Mouse (Mus musculus) MEL (cell line): ENCODE measurements at regions not wholly inside any gene's neighbourhood (a gene's known extent, or its start where the extent isn't known, plus 50 kb on each side); places are given as distances from the start of the nearest gene placed in this dataset.

ENCODE experiments used
- DNase-seq: peaks from one replicate; pipeline ENCODE4 v3.0.0; 2011; ENCODE audit warnings: low read depth, low spot score
- H3K27ac ChIP-seq: 2 replicates; pipeline ENCODE4 v1.5.1; 2012; ENCODE audit warnings: low read depth, mild to moderate bottlenecking, control low read depth, low read length, moderate library complexity; ENCODE audit not compliant: control insufficient read depth
- H3K27me3 ChIP-seq, 2 experiments: fragments of 150-350 bp in 1 of 2; sonication (generic) in 1 of 2; 2 replicates each; pipeline ENCODE4 v1.6.1; 2012; ENCODE audit warnings: low read length in 2 of 2, mild to moderate bottlenecking in 2 of 2, improper control_type of control experiment in 1 of 2, moderate library complexity in 1 of 2; ENCODE audit not compliant: insufficient read depth in 2 of 2, control insufficient read depth in 1 of 2
- H3K36me3 ChIP-seq, 2 experiments: 2 replicates each; pipeline ENCODE4 v1.6.1; 2012 to 2014; ENCODE audit warnings: low read length in 2 of 2, improper control_type of control experiment in 1 of 2, inconsistent platforms in 1 of 2, mild to moderate bottlenecking in 1 of 2; ENCODE audit not compliant: insufficient read depth in 2 of 2, control insufficient read depth in 1 of 2
- H3K4me1 ChIP-seq, 2 experiments: fragments of 150-350 bp in 1 of 2; sonication (generic) in 1 of 2; 2 replicates each; pipeline ENCODE4 v1.6.1; 2012; ENCODE audit warnings: low read length in 2 of 2, improper control_type of control experiment in 1 of 2, mild to moderate bottlenecking in 1 of 2; ENCODE audit not compliant: insufficient read depth in 2 of 2, control insufficient read depth in 1 of 2
- H3K4me3 ChIP-seq, 2 experiments: fragments of 150-350 bp in 1 of 2; sonication (generic) in 1 of 2; 2 replicates each; pipeline ENCODE4 v1.5.1; 2012; ENCODE audit warnings: low read depth in 2 of 2, low read length in 2 of 2, mild to moderate bottlenecking in 2 of 2, moderate library complexity in 2 of 2, control low read depth in 1 of 2, improper control_type of control experiment in 1 of 2; ENCODE audit not compliant: control insufficient read depth in 1 of 2, insufficient read depth in 1 of 2
- H3K79me2 ChIP-seq: 2 replicates; pipeline ENCODE4 v1.6.1; 2012; ENCODE audit warnings: mild to moderate bottlenecking, low read length, moderate library complexity; ENCODE audit not compliant: control insufficient read depth, poor library complexity, insufficient read depth
- H3K9ac ChIP-seq: 2 replicates; pipeline ENCODE4 v1.6.1; 2012; ENCODE audit warnings: low read depth, mild to moderate bottlenecking, control low read depth, low read length, moderate library complexity; ENCODE audit not compliant: control insufficient read depth, poor library complexity, severe bottlenecking
- H3K9me3 ChIP-seq: fragments of 150-350 bp; sonication (generic); replicated peaks from 2 replicates; pipeline ENCODE4 v1.6.1; 2012; ENCODE audit warnings: mild to moderate bottlenecking, low read length, improper control_type of control experiment, moderate library complexity; ENCODE audit not compliant: insufficient read depth
- CHD1 ChIP-seq: IDR thresholded peaks from 2 replicates; pipeline ENCODE4 v1.6.1; 2012; ENCODE audit warnings: low read depth, mild to moderate bottlenecking, inconsistent platforms, low read length, improper control_type of control experiment
- CHD2 ChIP-seq: IDR thresholded peaks from 2 replicates; pipeline ENCODE4 v1.6.1; 2011; ENCODE audit warnings: low read length, improper control_type of control experiment
- CTCF ChIP-seq, 3 experiments: IDR thresholded peaks in 2 of 3; conservative IDR thresholded peaks in 1 of 3; 2 replicates each; pipeline ENCODE4 v1.5.1; 2011 to 2012; ENCODE audit warnings: low read length in 3 of 3, low read depth in 2 of 3, mild to moderate bottlenecking in 2 of 3, improper control_type of control experiment in 1 of 3, inconsistent platforms in 1 of 3, mixed read lengths in 1 of 3, moderate library complexity in 1 of 3; ENCODE audit not compliant: control insufficient read depth in 1 of 3, insufficient read depth in 1 of 3, poor library complexity in 1 of 3, severe bottlenecking in 1 of 3
- E2F4 ChIP-seq: IDR thresholded peaks from 2 replicates; pipeline ENCODE4 v1.6.1; 2011; ENCODE audit warnings: low read depth, low read length, improper control_type of control experiment, borderline replicate concordance
- ELF1 ChIP-seq: IDR thresholded peaks from 2 replicates; pipeline ENCODE4 v1.6.1; 2014; ENCODE audit warnings: low read depth, mild to moderate bottlenecking, inconsistent platforms, low read length, improper control_type of control experiment, moderate library complexity
- EP300 ChIP-seq, 2 experiments: IDR thresholded peaks; 2 replicates each; pipeline ENCODE4 v1.6.1; 2011; ENCODE audit warnings: improper control_type of control experiment in 2 of 2, low read length in 2 of 2, low read depth in 1 of 2, mild to moderate bottlenecking in 1 of 2
- GABPA ChIP-seq: IDR thresholded peaks from 2 replicates; pipeline ENCODE4 v1.6.1; 2012; ENCODE audit warnings: low read depth, mild to moderate bottlenecking, inconsistent platforms, low read length, improper control_type of control experiment, moderate library complexity
- GATA1 ChIP-seq: IDR thresholded peaks from 2 replicates; pipeline ENCODE4 v1.6.1; 2011; ENCODE audit warnings: low read depth, low read length, improper control_type of control experiment
- HCFC1 ChIP-seq: IDR thresholded peaks from 2 replicates; pipeline ENCODE4 v1.6.1; 2012; ENCODE audit warnings: low read depth, mild to moderate bottlenecking, inconsistent platforms, low read length, improper control_type of control experiment, moderate library complexity
- JUND ChIP-seq: IDR thresholded peaks from 2 replicates; pipeline ENCODE4 v1.6.1; 2011; ENCODE audit warnings: low read depth, mild to moderate bottlenecking, improper control_type of control experiment, low read length
- KAT2A ChIP-seq: conservative IDR thresholded peaks from 2 replicates; pipeline ENCODE4 v1.6.1; 2012; ENCODE audit warnings: low read depth, low read length, improper control_type of control experiment, inconsistent platforms
- MAFK ChIP-seq: IDR thresholded peaks from 2 replicates; pipeline ENCODE4 v1.6.1; 2011; ENCODE audit warnings: low read depth, mild to moderate bottlenecking, low read length, improper control_type of control experiment, borderline replicate concordance
- MAZ ChIP-seq: IDR thresholded peaks from 2 replicates; pipeline ENCODE4 v1.6.1; 2012; ENCODE audit warnings: low read depth, mild to moderate bottlenecking, inconsistent platforms, low read length, improper control_type of control experiment
- MEF2A ChIP-seq: IDR thresholded peaks from 2 replicates; pipeline ENCODE4 v1.6.1; 2014; ENCODE audit warnings: low read depth, mild to moderate bottlenecking, inconsistent platforms, low read length, improper control_type of control experiment; ENCODE audit not compliant: poor library complexity, insufficient replicate concordance, severe bottlenecking; ENCODE audit errors: extremely low read depth
- MYC ChIP-seq: IDR thresholded peaks from 2 replicates; pipeline ENCODE4 v1.6.1; 2011; ENCODE audit warnings: low read depth, mild to moderate bottlenecking, low read length, improper control_type of control experiment, moderate library complexity
- NELFE ChIP-seq: IDR thresholded peaks from 2 replicates; pipeline ENCODE4 v1.6.1; 2011; ENCODE audit warnings: low read depth, low read length, improper control_type of control experiment
- POLR2A ChIP-seq, 2 experiments: IDR thresholded peaks; 2 replicates each; pipeline ENCODE4 v1.6.1; 2011 to 2012; ENCODE audit warnings: low read length in 2 of 2, mild to moderate bottlenecking in 2 of 2, control low read depth in 1 of 2, improper control_type of control experiment in 1 of 2, low read depth in 1 of 2, moderate library complexity in 1 of 2; ENCODE audit not compliant: control insufficient read depth in 1 of 2, insufficient read depth in 1 of 2, poor library complexity in 1 of 2
- POLR2AphosphoS2 ChIP-seq: IDR thresholded peaks from 2 replicates; pipeline ENCODE4 v1.6.1; 2011; ENCODE audit warnings: low read length, improper control_type of control experiment
- POLR2AphosphoS5 ChIP-seq: IDR thresholded peaks from 2 replicates; pipeline ENCODE4 v1.6.1; 2012; ENCODE audit warnings: low read depth, borderline replicate concordance, mild to moderate bottlenecking, inconsistent platforms, low read length, moderate library complexity, mixed read lengths
- RAD21 ChIP-seq: IDR thresholded peaks from 2 replicates; pipeline ENCODE4 v1.6.1; 2011; ENCODE audit warnings: mild to moderate bottlenecking, low read depth, low read length, improper control_type of control experiment
- RCOR1 ChIP-seq: IDR thresholded peaks from 2 replicates; pipeline ENCODE4 v1.6.1; 2012; ENCODE audit warnings: low read depth, mild to moderate bottlenecking, inconsistent platforms, low read length, improper control_type of control experiment
- SIN3A ChIP-seq: IDR thresholded peaks from 2 replicates; pipeline ENCODE4 v1.6.1; 2012; ENCODE audit warnings: low read length, improper control_type of control experiment, inconsistent platforms
- SMC3 ChIP-seq: IDR thresholded peaks from 2 replicates; pipeline ENCODE4 v1.6.1; 2011; ENCODE audit warnings: low read depth, low read length, improper control_type of control experiment
- TAL1 ChIP-seq: IDR thresholded peaks from 2 replicates; pipeline ENCODE4 v1.6.1; 2012; ENCODE audit warnings: mild to moderate bottlenecking, inconsistent platforms, low read length, moderate library complexity, mixed read lengths
- TBP ChIP-seq: IDR thresholded peaks from 2 replicates; pipeline ENCODE4 v1.8.0; 2011; ENCODE audit warnings: low read depth, low read length, improper control_type of control experiment
- TCF12 ChIP-seq: IDR thresholded peaks from 2 replicates; pipeline ENCODE4 v1.6.1; 2014; ENCODE audit warnings: low read depth, mild to moderate bottlenecking, inconsistent platforms, low read length, improper control_type of control experiment, moderate library complexity
- UBTF ChIP-seq: IDR thresholded peaks from 2 replicates; pipeline ENCODE4 v1.6.1; 2012; ENCODE audit warnings: low read depth, mild to moderate bottlenecking, inconsistent platforms, low read length, improper control_type of control experiment, moderate library complexity, borderline replicate concordance; ENCODE audit not compliant: insufficient read depth
- USF2 ChIP-seq, 2 experiments: IDR thresholded peaks; 2 replicates each; pipeline ENCODE4 v1.6.1; 2011 to 2012; ENCODE audit warnings: improper control_type of control experiment in 2 of 2, low read length in 2 of 2, borderline replicate concordance in 1 of 2, inconsistent platforms in 1 of 2, low read depth in 1 of 2, mild to moderate bottlenecking in 1 of 2; ENCODE audit not compliant: insufficient read depth in 1 of 2
- ZC3H11A ChIP-seq: IDR thresholded peaks from 2 replicates; pipeline ENCODE4 v1.6.1; 2012; ENCODE audit warnings: low read depth, mild to moderate bottlenecking, inconsistent platforms, low read length, improper control_type of control experiment
- ZKSCAN1 ChIP-seq: IDR thresholded peaks from 2 replicates; pipeline ENCODE4 v1.6.1; 2012; ENCODE audit warnings: low read depth, mild to moderate bottlenecking, inconsistent platforms, low read length, improper control_type of control experiment, moderate library complexity
- ZMIZ1 ChIP-seq: IDR thresholded peaks from 2 replicates; pipeline ENCODE4 v1.6.1; 2012; ENCODE audit warnings: low read depth, mild to moderate bottlenecking, inconsistent platforms, low read length, improper control_type of control experiment, moderate library complexity
- ZNF384 ChIP-seq: IDR thresholded peaks from 2 replicates; pipeline ENCODE4 v1.6.1; 2012; ENCODE audit warnings: low read depth, mild to moderate bottlenecking, inconsistent platforms, low read length, improper control_type of control experiment

DNA sequence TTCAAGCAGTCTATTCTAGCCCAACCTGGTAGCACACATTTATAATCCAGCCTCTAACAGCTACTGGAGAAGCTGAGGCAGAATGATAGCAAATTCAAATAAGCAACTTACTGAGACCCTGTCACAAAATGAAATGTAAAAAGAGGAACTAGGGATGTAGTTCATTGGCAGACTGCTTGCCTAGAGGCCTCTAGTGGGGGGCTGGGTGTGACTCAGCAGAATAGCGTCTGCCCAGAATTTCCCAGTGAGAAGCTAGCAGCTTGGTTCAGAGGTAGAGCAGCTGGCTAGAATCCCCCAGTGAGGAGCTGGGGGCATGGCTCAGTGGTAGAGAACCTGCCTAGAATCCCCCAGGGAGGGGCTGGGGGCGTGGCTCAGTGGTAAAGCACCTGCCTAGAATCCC lies 777.5 kb upstream of the Auts2 start (continued):
- no peak for TF ChIP-seq ZKSCAN1
- TF ChIP-seq RAD21 = no peak
- TF ChIP-seq RCOR1 = no peak
- TF ChIP-seq CHD1 = no peak
- TF ChIP-seq MYC = no peak
- TF ChIP-seq CTCF (IDR thresholded peaks at IDR 0.05 in 2 of 3, conservative IDR thresholded peaks at IDR 0.05 in 1 of 3; ENCODE audit: control insufficient read depth in 1 of 3, insufficient read depth in 1 of 3, low read depth in 2 of 3, low read length in 3 of 3, poor library complexity in 1 of 3, severe bottlenecking in 1 of 3) = no peak
- TF ChIP-seq ELF1 = no peak
- no peak for TF ChIP-seq USF2 (IDR thresholded peaks at IDR 0.05; ENCODE audit: borderline replicate concordance in 1 of 2, insufficient read depth in 1 of 2, low read depth in 1 of 2, low read length in 2 of 2)
- TF ChIP-seq TAL1 = no peak
- TF ChIP-seq EP300 (IDR thresholded peaks at IDR 0.05; ENCODE audit: low read depth in 1 of 2, low read length in 2 of 2) = peak; percentile 57 to 61; a peak in 3 of 4 replicates
- TF ChIP-seq JUND = no peak
- no peak for TF ChIP-seq SMC3
- no peak for TF ChIP-seq HCFC1
- no peak for TF ChIP-seq MEF2A
- TF ChIP-seq POLR2AphosphoS5 = no peak
- peak; percentile 87 for TF ChIP-seq GABPA
- TF ChIP-seq ZNF384 = no peak
- TF ChIP-seq TBP = no peak
- TF ChIP-seq ZC3H11A = no peak
- TF ChIP-seq SIN3A = no peak
- TF ChIP-seq MAZ = no peak
- TF ChIP-seq UBTF = no peak
- TF ChIP-seq MAFK = peak; percentile 44; the same call in 1 of the 2 replicates

DNA sequence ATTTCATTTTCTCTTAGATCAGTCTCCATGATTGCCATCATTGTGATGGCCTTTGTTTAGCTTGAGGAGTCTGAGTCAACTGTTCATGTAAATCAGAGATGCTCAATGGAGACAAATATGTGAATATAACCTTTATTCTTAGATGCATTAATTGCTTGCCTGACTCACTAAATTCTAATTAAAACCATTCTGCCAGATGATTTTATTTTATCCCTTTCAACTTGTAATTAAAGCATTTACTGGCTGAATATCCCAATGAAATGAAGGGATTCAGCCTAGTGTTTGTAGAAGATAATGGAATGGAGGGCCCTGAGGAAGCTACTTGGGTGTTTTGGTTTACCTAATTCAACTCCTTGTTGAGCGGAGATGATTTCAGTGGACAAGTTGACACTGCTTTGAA lies 777.1 kb upstream of the Auts2 start:
- no peak for DNase-seq
- peak overlapping the region; percentile 59; the same call in 1 of the 2 replicates for H3K27ac ChIP-seq

More for the DNA sequence above, 777.1 kb upstream of the Auts2 start:
- H3K4me1 ChIP-seq = no peaks in the 10 kb centered on the region
- no peaks in the 10 kb centered on the region for H3K9me3 ChIP-seq
- H3K4me3 ChIP-seq = no peak overlapping the region
- peaks cover 0 to 3% of the 10 kb centered on the region in 2 experiments; a peak in 2 of 4 replicates for H3K36me3 ChIP-seq
- TF ChIP-seq MAZ (no peak), POLR2AphosphoS5 (no peak), RAD21 (no peak), NELFE (no peak), MEF2A (no peak), TCF12 (no peak), ELF1 (no peak), CHD2 (no peak), E2F4 (no peak), GATA1 (no peak), UBTF (no peak), POLR2AphosphoS2 (no peak), EP300 (IDR thresholded peaks at IDR 0.05; ENCODE audit: low read depth in 1 of 2, low read length in 2 of 2) (no peak), JUND (no peak), GABPA (no peak), POLR2A (IDR thresholded peaks at IDR 0.05; ENCODE audit: control insufficient read depth in 1 of 2, insufficient read depth in 1 of 2, low read depth in 1 of 2, low read length in 2 of 2, poor library complexity in 1 of 2) (no peak), KAT2A (no peak), ZMIZ1 (no peak)
- no peaks in the 10 kb centered on the region for H3K79me2 ChIP-seq
- H3K9ac ChIP-seq = no peak overlapping the region
- H3K27me3 ChIP-seq = no peaks in the 10 kb centered on the region
